Mouse (Mus musculus): Measurements from ENCODE around the gene Tmem39a.

- TF ChIP-seq EP300 (IDR thresholded peaks at IDR 0.05) (no peak), CTCF (IDR thresholded peaks at IDR 0.05) (no peak)
Measured at GRCm38 (mm10) chr16:38625411-38625810, 66.9 kb downstream of the Tmem39a start.

All from lung, postnatal 0 days (tissue).